Mouse (Mus musculus): ENCODE data around the gene Snapc2. TPM values are rescaled to one million over a fixed set of nuclear protein-coding genes. Genes with fewer than 3 reads are reported as not detected.

The Snapc2 gene
- polyA plus RNA-seq, 1 experiment from 2014 or later, result 41.6 TPM

DNA sequence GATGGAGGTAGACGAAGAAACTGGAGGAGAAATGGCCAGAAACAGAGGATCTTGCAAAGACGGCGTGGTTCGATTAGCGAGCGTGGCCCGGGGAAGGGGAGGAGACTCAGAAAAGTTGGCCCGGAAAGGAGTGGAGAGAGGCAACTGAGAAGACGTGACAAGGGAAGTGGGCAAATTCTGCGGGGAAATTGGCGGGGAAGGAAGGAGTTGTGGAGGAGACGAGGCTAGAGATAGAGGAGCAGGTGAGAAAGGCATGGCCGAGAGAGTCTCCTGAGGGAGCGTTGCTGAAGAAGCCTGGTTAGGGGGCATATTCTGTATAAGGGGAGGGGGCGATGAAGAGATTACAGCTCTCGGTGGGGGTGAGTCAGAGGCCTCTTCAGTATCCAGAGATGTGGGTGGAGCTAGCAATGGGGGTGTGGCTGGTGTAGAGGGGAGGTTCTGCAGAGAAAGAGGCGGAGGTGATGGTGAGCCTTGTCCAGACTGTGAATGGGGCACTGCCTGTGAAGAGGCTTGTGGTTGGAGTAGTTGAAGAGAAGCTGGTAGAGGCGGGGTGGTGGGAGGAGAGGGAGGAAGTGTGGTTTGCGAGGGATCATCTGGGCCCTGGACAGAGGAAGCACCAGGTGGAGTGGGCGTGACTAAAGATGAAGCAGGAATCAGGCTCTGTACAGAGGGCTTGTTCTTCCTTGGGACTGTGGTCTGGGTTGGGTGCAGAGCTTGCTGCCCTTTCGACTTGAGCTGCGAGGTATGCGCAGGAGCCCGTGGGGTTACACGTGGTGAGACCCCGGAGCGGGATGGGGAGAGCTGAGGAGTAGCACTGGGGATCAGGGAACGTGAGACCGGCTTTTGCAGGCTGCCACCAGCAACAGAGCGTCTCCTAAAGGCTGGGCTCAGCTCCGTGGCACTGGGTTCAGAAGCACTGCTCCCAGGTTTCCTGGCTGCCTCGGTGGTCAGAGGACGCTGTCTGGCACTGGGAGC is 38.6 kb upstream of the Snapc2 start:
- 0 out of 2 replicates have a peak, but pooled peaks cover 6% of the 10 kb centered on the region for H3K36me3 ChIP-seq (ENCODE audit: control insufficient read depth, insufficient read depth, low read length)
- peaks cover 14% of the 10 kb centered on the region for H3K4me1 ChIP-seq (ENCODE audit: control insufficient read depth, insufficient read depth, low read length)
- 11% methylated on average over 33 of the region's 33 CpGs for WGBS
- peak overlapping the region; percentile 46; the same call in 1 of the 2 replicates for H3K27ac ChIP-seq (ENCODE audit: low read length)
- H3K9ac ChIP-seq (ENCODE audit: low read length), result peak overlapping the region; percentile 59
- 0 out of 2 replicates have a peak, but pooled peaks cover 3% of the 10 kb centered on the region for H3K9me3 ChIP-seq (replicated peaks; ENCODE audit: control insufficient read depth, low read length)
- H3K4me2 ChIP-seq (ENCODE audit: low read depth, low read length), result peak overlapping the region; percentile 96
- peaks cover 20% of the 10 kb centered on the region; the same call in 1 of the 2 replicates for H3K27me3 ChIP-seq (ENCODE audit: control insufficient read depth, insufficient read depth, low read length)
- H3K4me3 ChIP-seq (replicated peaks; ENCODE audit: low read length), result peak overlapping the region; percentile 49
- ATAC-seq (ENCODE audit: insufficient read depth, low FRiP score), result peak; percentile 72

GRCm38 (mm10) chr8:4216296-4216695 is 36.6 kb upstream of the Snapc2 start:
- peak overlapping the region; percentile 64 for H3K4me2 ChIP-seq (ENCODE audit: low read depth, low read length)
- peak overlapping the region; percentile 66 for H3K9ac ChIP-seq (ENCODE audit: low read length)
- peak overlapping the region; percentile 50 for H3K4me3 ChIP-seq (replicated peaks; ENCODE audit: low read length)
- peaks cover 20% of the 10 kb centered on the region; the same call in 1 of the 2 replicates for H3K27me3 ChIP-seq (ENCODE audit: control insufficient read depth, insufficient read depth, low read length)
- peaks cover 14% of the 10 kb centered on the region for H3K4me1 ChIP-seq (ENCODE audit: control insufficient read depth, insufficient read depth, low read length)
- WGBS, result 12% methylated on average over 18 of the region's 18 CpGs
- H3K36me3 ChIP-seq (ENCODE audit: control insufficient read depth, insufficient read depth, low read length), result no peaks in the 10 kb centered on the region
- no peak for ATAC-seq (ENCODE audit: insufficient read depth, low FRiP score)
- H3K27ac ChIP-seq (ENCODE audit: low read length), result no peak overlapping the region
- H3K9me3 ChIP-seq (replicated peaks; ENCODE audit: control insufficient read depth, low read length), result no peaks in the 10 kb centered on the region

DNA sequence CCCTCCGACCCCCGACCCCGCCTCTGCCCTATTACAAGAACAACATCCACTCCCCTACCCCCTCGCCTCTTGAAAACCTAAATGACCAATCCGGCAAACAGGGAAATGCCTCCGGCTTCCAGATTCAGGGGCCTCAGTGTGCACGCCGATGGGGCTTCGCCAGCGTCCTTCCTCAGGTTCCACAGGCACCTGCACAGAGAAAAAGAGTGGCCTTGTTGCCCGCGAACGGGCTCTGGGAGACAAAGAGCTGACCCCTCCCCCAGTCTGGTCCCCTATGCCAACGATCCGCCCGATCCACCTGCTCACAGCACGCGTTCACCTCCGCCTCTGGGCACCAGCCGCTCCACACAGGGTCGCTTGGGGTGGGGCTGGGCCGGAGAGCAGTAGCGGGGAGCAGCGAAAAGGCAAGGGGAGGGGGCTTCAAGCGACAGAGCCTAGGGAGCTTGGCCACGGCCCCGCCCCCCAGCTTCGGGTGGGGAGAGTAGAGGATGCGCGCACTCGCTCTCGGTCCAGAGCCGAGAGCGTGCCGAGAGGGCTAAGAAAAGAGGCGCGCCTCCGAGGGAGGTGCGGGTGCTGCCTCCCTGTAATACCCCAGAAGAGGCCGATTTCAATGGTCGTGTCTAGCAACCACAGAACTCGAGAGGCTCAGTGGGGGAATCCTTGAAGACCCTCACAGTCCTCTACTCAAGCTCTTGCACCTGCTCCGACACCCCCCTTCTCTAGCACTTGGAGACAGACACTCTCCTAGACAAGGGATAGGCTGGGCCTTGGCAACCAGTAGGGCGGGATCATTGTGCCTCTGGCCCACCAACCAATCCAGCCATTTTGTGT is 35.9 kb upstream of the Snapc2 start, which contains the start of gene Prr36:
Gene Prr36, minus strand, starts transcription at position 669 of the 831 bp plus-strand sequence.
- ATAC-seq (ENCODE audit: insufficient read depth, low FRiP score), result peak; percentile 14; the same call in 1 of the 2 replicates
- peaks cover 14% of the 10 kb centered on the region for H3K4me1 ChIP-seq (ENCODE audit: control insufficient read depth, insufficient read depth, low read length)
- peak within 1 kb of the TSS; percentile 50 for H3K4me3 ChIP-seq (replicated peaks; ENCODE audit: low read length)
- peak within 1 kb of the TSS; percentile 64 for H3K4me2 ChIP-seq (ENCODE audit: low read depth, low read length)
- H3K9ac ChIP-seq (ENCODE audit: low read length), result peak within 1 kb of the TSS; percentile 66
- no peaks in the 10 kb centered on the region for H3K36me3 ChIP-seq (ENCODE audit: control insufficient read depth, insufficient read depth, low read length)
- H3K27me3 ChIP-seq (ENCODE audit: control insufficient read depth, insufficient read depth, low read length), result peaks cover 20% of the 10 kb centered on the region; the same call in 1 of the 2 replicates
- no peaks in the 10 kb centered on the region for H3K9me3 ChIP-seq (replicated peaks; ENCODE audit: control insufficient read depth, low read length)
- H3K27ac ChIP-seq (ENCODE audit: low read length), result no peak within 1 kb of the TSS
- WGBS, result 2% methylated on average over 44 of the region's 44 CpGs

DNA sequence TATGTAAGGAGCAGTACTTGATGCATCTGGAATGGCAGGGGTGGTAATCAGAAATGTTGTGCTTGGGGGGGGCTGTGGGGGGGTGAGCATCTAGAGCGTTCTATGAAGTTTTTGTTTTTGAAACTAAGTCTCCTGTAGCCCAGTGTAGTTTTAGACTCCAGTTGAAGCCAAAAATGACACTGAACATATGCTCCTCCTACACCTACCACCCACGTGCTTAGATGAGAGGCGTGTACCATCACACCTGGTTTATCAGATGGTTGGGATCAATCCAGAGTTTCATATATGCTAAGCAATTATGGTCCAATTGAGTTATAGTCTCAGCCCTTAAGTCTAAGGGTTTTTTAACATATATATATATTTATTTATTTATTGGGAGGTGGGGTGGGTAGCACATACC is 33.3 kb upstream of the Snapc2 start:
- Histone ChIP-seq H3K9me3 (replicated peaks; ENCODE audit: control insufficient read depth, low read length) (no peaks in the 10 kb centered on the region), H3K9ac (ENCODE audit: low read length) (no peak overlapping the region), H3K36me3 (ENCODE audit: control insufficient read depth, insufficient read depth, low read length) (no peaks in the 10 kb centered on the region), H3K4me2 (ENCODE audit: low read depth, low read length) (no peak overlapping the region), H3K27me3 (ENCODE audit: control insufficient read depth, insufficient read depth, low read length) (peaks cover 20% of the 10 kb centered on the region; the same call in 1 of the 2 replicates), H3K4me3 (replicated peaks; ENCODE audit: low read length) (no peak overlapping the region), H3K27ac (ENCODE audit: low read length) (no peak overlapping the region), H3K4me1 (ENCODE audit: control insufficient read depth, insufficient read depth, low read length) (0 out of 2 replicates have a peak, but pooled peaks cover under 1% of the 10 kb centered on the region)
- 89% methylated on average over 3 of the region's 3 CpGs for WGBS
- no peak for ATAC-seq (ENCODE audit: insufficient read depth, low FRiP score)

- Histone ChIP-seq H3K4me2 (ENCODE audit: low read depth, low read length) (no peak overlapping the region), H3K9ac (ENCODE audit: low read length) (no peak overlapping the region), H3K9me3 (replicated peaks; ENCODE audit: control insufficient read depth, low read length) (no peaks in the 10 kb centered on the region), H3K27ac (ENCODE audit: low read length) (no peak overlapping the region), H3K4me3 (replicated peaks; ENCODE audit: low read length) (no peak overlapping the region), H3K4me1 (ENCODE audit: control insufficient read depth, insufficient read depth, low read length) (0 out of 2 replicates have a peak, but pooled peaks cover 4% of the 10 kb centered on the region), H3K36me3 (ENCODE audit: control insufficient read depth, insufficient read depth, low read length) (no peaks in the 10 kb centered on the region), H3K27me3 (ENCODE audit: control insufficient read depth, insufficient read depth, low read length) (peaks cover 14% of the 10 kb centered on the region; the same call in 1 of the 2 replicates)
- no peak for ATAC-seq (ENCODE audit: insufficient read depth, low FRiP score)
These were observed 30.8 kb upstream of the Snapc2 start for GRCm38 (mm10) chr8:4222059-4222458.

DNA sequence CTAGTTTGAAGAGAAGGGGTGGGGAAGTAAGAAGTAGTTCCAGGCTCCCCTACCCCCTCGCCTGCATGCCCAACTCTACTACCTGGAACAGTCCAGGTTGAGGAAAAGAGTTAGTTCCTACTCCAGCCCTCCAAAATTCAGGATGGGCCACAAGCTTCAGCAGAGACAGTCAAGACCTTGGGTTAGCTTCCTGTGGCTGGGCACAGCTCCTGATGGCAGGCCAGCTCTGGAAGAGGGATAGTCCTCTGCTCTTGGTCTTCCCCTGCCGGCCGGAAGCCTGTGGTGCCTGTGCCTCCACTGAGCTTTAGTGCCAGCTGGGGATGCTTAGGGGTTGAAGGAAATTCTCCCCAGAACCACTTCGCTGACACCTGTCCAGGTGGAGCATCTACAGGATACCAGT is 26.6 kb upstream of the Snapc2 start:
- H3K27ac ChIP-seq (ENCODE audit: low read length), result no peak overlapping the region
- H3K9ac ChIP-seq (ENCODE audit: low read length), result peak overlapping the region; percentile 75
- 29% methylated on average over 4 of the region's 4 CpGs for WGBS

GRCm38 (mm10) chr8:4226739-4227347 is 26.0 kb upstream of the Snapc2 start, which contains the start of gene Lrrc8e:
TSS of gene Lrrc8e (plus strand) at chr8:4226827.
- peak within 1 kb of the TSS; percentile 51 for H3K4me3 ChIP-seq (replicated peaks; ENCODE audit: low read length)
- H3K9me3 ChIP-seq (replicated peaks; ENCODE audit: control insufficient read depth, low read length), result no peaks in the 10 kb centered on the region
- peak within 1 kb of the TSS; percentile 75 for H3K9ac ChIP-seq (ENCODE audit: low read length)
- 0 out of 2 replicates have a peak, but pooled peaks cover 4% of the 10 kb centered on the region for H3K4me1 ChIP-seq (ENCODE audit: control insufficient read depth, insufficient read depth, low read length)
- H3K27ac ChIP-seq (ENCODE audit: low read length), result no peak within 1 kb of the TSS
- no peaks in the 10 kb centered on the region for H3K36me3 ChIP-seq (ENCODE audit: control insufficient read depth, insufficient read depth, low read length)
- WGBS, result 6% methylated on average over 33 of the region's 33 CpGs
- peak; percentile 87 for ATAC-seq (ENCODE audit: insufficient read depth, low FRiP score)
- H3K4me2 ChIP-seq (ENCODE audit: low read depth, low read length), result peak within 1 kb of the TSS; percentile 62
- peaks cover 6% of the 10 kb centered on the region; the same call in 1 of the 2 replicates for H3K27me3 ChIP-seq (ENCODE audit: control insufficient read depth, insufficient read depth, low read length)

More for the DNA sequence above, 26.6 kb upstream of the Snapc2 start:
- peak; percentile 16; the same call in 1 of the 2 replicates for ATAC-seq (ENCODE audit: insufficient read depth, low FRiP score)
- Histone ChIP-seq H3K4me3 (replicated peaks; ENCODE audit: low read length) (peak overlapping the region; percentile 51), H3K36me3 (ENCODE audit: control insufficient read depth, insufficient read depth, low read length) (no peaks in the 10 kb centered on the region), H3K27me3 (ENCODE audit: control insufficient read depth, insufficient read depth, low read length) (peaks cover 6% of the 10 kb centered on the region; the same call in 1 of the 2 replicates), H3K4me1 (ENCODE audit: control insufficient read depth, insufficient read depth, low read length) (0 out of 2 replicates have a peak, but pooled peaks cover 4% of the 10 kb centered on the region), H3K9me3 (replicated peaks; ENCODE audit: control insufficient read depth, low read length) (no peaks in the 10 kb centered on the region), H3K4me2 (ENCODE audit: low read depth, low read length) (peak overlapping the region; percentile 62)

GRCm38 (mm10) chr8:4227919-4228318 is 25.0 kb upstream of the Snapc2 start:
- 89% methylated on average over 4 of the region's 4 CpGs for WGBS
- H3K9ac ChIP-seq (ENCODE audit: low read length), result no peak overlapping the region
- no peak overlapping the region for H3K27ac ChIP-seq (ENCODE audit: low read length)
- no peak for ATAC-seq (ENCODE audit: insufficient read depth, low FRiP score)
- H3K27me3 ChIP-seq (ENCODE audit: control insufficient read depth, insufficient read depth, low read length), result peaks cover 6% of the 10 kb centered on the region; the same call in 1 of the 2 replicates
- no peak overlapping the region for H3K4me2 ChIP-seq (ENCODE audit: low read depth, low read length)
- H3K4me3 ChIP-seq (replicated peaks; ENCODE audit: low read length), result no peak overlapping the region
- H3K9me3 ChIP-seq (replicated peaks; ENCODE audit: control insufficient read depth, low read length), result no peaks in the 10 kb centered on the region
- H3K4me1 ChIP-seq (ENCODE audit: control insufficient read depth, insufficient read depth, low read length), result 0 out of 2 replicates have a peak, but pooled peaks cover 4% of the 10 kb centered on the region
- no peaks in the 10 kb centered on the region for H3K36me3 ChIP-seq (ENCODE audit: control insufficient read depth, insufficient read depth, low read length)
